Mouse (Mus musculus): ENCODE measurements around the gene Fndc8. TPM values are rescaled to one million over a fixed set of nuclear protein-coding genes. Genes with fewer than 3 reads are reported as not detected.

The Fndc8 gene
- polyA plus RNA-seq, 1 experiment from 2014 or later: 0.51 TPM

GRCm38 (mm10) chr11:82863488-82863931, 28.4 kb upstream of the Fndc8 start:
- Histone ChIP-seq H3K4me2 (ENCODE audit: low read length) (no peak overlapping the region), H3K4me3 (ENCODE audit: low read length) (no peak overlapping the region), H3K27me3 (replicated peaks; ENCODE audit: control insufficient read depth, insufficient read depth, low read length) (no peaks in the 10 kb centered on the region), H3K4me1 (ENCODE audit: control insufficient read depth, insufficient read depth, low read depth, low read length) (peaks cover 5% of the 10 kb centered on the region), H3K9ac (ENCODE audit: low read depth, low read length) (no peak overlapping the region), H3K27ac (ENCODE audit: low read depth, low read length) (0 out of 2 replicates have a peak overlapping the region, but pooled peaks have one; percentile 44), H3K36me3 (ENCODE audit: control insufficient read depth, insufficient read depth, low read length) (no peaks in the 10 kb centered on the region), H3K9me3 (ENCODE audit: control insufficient read depth, low read length) (no peaks in the 10 kb centered on the region)
- no peak for ATAC-seq
- WGBS: 47% methylated on average over 4 of the region's 4 CpGs

- ATAC-seq: no peak
- no peaks in the 10 kb centered on the region for H3K27me3 ChIP-seq (replicated peaks; ENCODE audit: control insufficient read depth, insufficient read depth, low read length)
- H3K36me3 ChIP-seq (ENCODE audit: control insufficient read depth, insufficient read depth, low read length): no peaks in the 10 kb centered on the region
- peaks cover 11% of the 10 kb centered on the region for H3K4me1 ChIP-seq (ENCODE audit: control insufficient read depth, insufficient read depth, low read depth, low read length)
- no peak overlapping the region for H3K9ac ChIP-seq (ENCODE audit: low read depth, low read length)
- H3K4me2 ChIP-seq (ENCODE audit: low read length): no peak overlapping the region
- no peak overlapping the region for H3K4me3 ChIP-seq (ENCODE audit: low read length)
- H3K27ac ChIP-seq (ENCODE audit: low read depth, low read length): no peak overlapping the region
- WGBS: 81% methylated on average over 10 of the region's 10 CpGs
- H3K9me3 ChIP-seq (ENCODE audit: control insufficient read depth, low read length): no peaks in the 10 kb centered on the region
These were observed 26.0 kb upstream of the Fndc8 start for GRCm38 (mm10) chr11:82865957-82866356.

- H3K9me3 ChIP-seq (ENCODE audit: control insufficient read depth, low read length): no peaks in the 10 kb centered on the region
- H3K27me3 ChIP-seq (replicated peaks; ENCODE audit: control insufficient read depth, insufficient read depth, low read length): no peaks in the 10 kb centered on the region
- H3K4me2 ChIP-seq (ENCODE audit: low read length): no peak overlapping the region
- no peak for ATAC-seq
- no peak overlapping the region for H3K27ac ChIP-seq (ENCODE audit: low read depth, low read length)
- no peak overlapping the region for H3K9ac ChIP-seq (ENCODE audit: low read depth, low read length)
- H3K4me3 ChIP-seq (ENCODE audit: low read length): no peak overlapping the region
- H3K4me1 ChIP-seq (ENCODE audit: control insufficient read depth, insufficient read depth, low read depth, low read length): peaks cover 11% of the 10 kb centered on the region
- no peaks in the 10 kb centered on the region for H3K36me3 ChIP-seq (ENCODE audit: control insufficient read depth, insufficient read depth, low read length)
- WGBS: 27% methylated on average over 7 of the region's 7 CpGs
These were observed 24.9 kb upstream of the Fndc8 start for GRCm38 (mm10) chr11:82866850-82867564.

- no peaks in the 10 kb centered on the region for H3K9me3 ChIP-seq (ENCODE audit: control insufficient read depth, low read length)
- no peak for ATAC-seq
These were observed 24.0 kb upstream of the Fndc8 start for GRCm38 (mm10) chr11:82867956-82868355.

GRCm38 (mm10) chr11:82869506-82870172, 22.3 kb upstream of the Fndc8 start:
- Histone ChIP-seq H3K27me3 (replicated peaks; ENCODE audit: control insufficient read depth, insufficient read depth, low read length) (no peaks in the 10 kb centered on the region), H3K4me1 (ENCODE audit: control insufficient read depth, insufficient read depth, low read depth, low read length) (peaks cover 7% of the 10 kb centered on the region), H3K27ac (ENCODE audit: low read depth, low read length) (no peak overlapping the region), H3K36me3 (ENCODE audit: control insufficient read depth, insufficient read depth, low read length) (no peaks in the 10 kb centered on the region), H3K9me3 (ENCODE audit: control insufficient read depth, low read length) (no peaks in the 10 kb centered on the region), H3K4me3 (ENCODE audit: low read length) (no peak overlapping the region; the same call in 1 of the 2 replicates), H3K9ac (ENCODE audit: low read depth, low read length) (no peak overlapping the region), H3K4me2 (ENCODE audit: low read length) (peak overlapping the region; percentile 81)
- no peak for ATAC-seq
- 69% methylated on average over 9 of the region's 9 CpGs for WGBS

More at GRCm38 (mm10) chr11:82867956-82868355, 24.0 kb upstream of the Fndc8 start:
- WGBS: 84% methylated on average over 5 of the region's 5 CpGs
- H3K36me3 ChIP-seq (ENCODE audit: control insufficient read depth, insufficient read depth, low read length): no peaks in the 10 kb centered on the region
- no peaks in the 10 kb centered on the region for H3K27me3 ChIP-seq (replicated peaks; ENCODE audit: control insufficient read depth, insufficient read depth, low read length)
- H3K4me2 ChIP-seq (ENCODE audit: low read length): no peak overlapping the region
- no peak overlapping the region for H3K27ac ChIP-seq (ENCODE audit: low read depth, low read length)
- H3K4me1 ChIP-seq (ENCODE audit: control insufficient read depth, insufficient read depth, low read depth, low read length): peaks cover 11% of the 10 kb centered on the region
- no peak overlapping the region for H3K4me3 ChIP-seq (ENCODE audit: low read length)
- H3K9ac ChIP-seq (ENCODE audit: low read depth, low read length): no peak overlapping the region

- Histone ChIP-seq H3K36me3 (ENCODE audit: control insufficient read depth, insufficient read depth, low read length) (no peaks in the 10 kb centered on the region), H3K9ac (ENCODE audit: low read depth, low read length) (peak overlapping the region; percentile 75), H3K27ac (ENCODE audit: low read depth, low read length) (peak overlapping the region; percentile 49; the same call in 1 of the 2 replicates), H3K4me2 (ENCODE audit: low read length) (peak overlapping the region; percentile 81), H3K9me3 (ENCODE audit: control insufficient read depth, low read length) (no peaks in the 10 kb centered on the region), H3K4me1 (ENCODE audit: control insufficient read depth, insufficient read depth, low read depth, low read length) (peaks cover 7% of the 10 kb centered on the region), H3K27me3 (replicated peaks; ENCODE audit: control insufficient read depth, insufficient read depth, low read length) (no peaks in the 10 kb centered on the region), H3K4me3 (ENCODE audit: low read length) (peak overlapping the region; percentile 72)
- ATAC-seq: peak; percentile 17; the same call in 1 of the 2 replicates
- 5% methylated on average over 35 of the region's 36 CpGs for WGBS
These were observed 21.5 kb upstream of the Fndc8 start for GRCm38 (mm10) chr11:82870173-82871030.

- Histone ChIP-seq H3K4me3 (ENCODE audit: low read length) (peak within 1 kb of the TSS; percentile 72), H3K4me2 (ENCODE audit: low read length) (peak within 1 kb of the TSS; percentile 81), H3K27me3 (replicated peaks; ENCODE audit: control insufficient read depth, insufficient read depth, low read length) (no peaks in the 10 kb centered on the region), H3K27ac (ENCODE audit: low read depth, low read length) (peak within 1 kb of the TSS; percentile 49; the same call in 1 of the 2 replicates), H3K9ac (ENCODE audit: low read depth, low read length) (peak within 1 kb of the TSS; percentile 75), H3K9me3 (ENCODE audit: control insufficient read depth, low read length) (no peaks in the 10 kb centered on the region), H3K4me1 (ENCODE audit: control insufficient read depth, insufficient read depth, low read depth, low read length) (peaks cover 7% of the 10 kb centered on the region), H3K36me3 (ENCODE audit: control insufficient read depth, insufficient read depth, low read length) (no peaks in the 10 kb centered on the region)
- peak; percentile 98 for ATAC-seq
- under 1% methylated on average over 42 of the region's 43 CpGs for WGBS
These were observed 20.9 kb upstream of the Fndc8 start, which contains the start of gene Rffl for GRCm38 (mm10) chr11:82871031-82871446. Gene Rffl, minus strand, starts transcription at chr11:82871210.

GRCm38 (mm10) chr11:82874924-82875323, 17.0 kb upstream of the Fndc8 start:
- H3K4me3 ChIP-seq (ENCODE audit: low read length): no peak overlapping the region
- H3K27me3 ChIP-seq (replicated peaks; ENCODE audit: control insufficient read depth, insufficient read depth, low read length): no peaks in the 10 kb centered on the region
- WGBS: 70% methylated on average over 5 of the region's 5 CpGs
- no peak for ATAC-seq
- no peaks in the 10 kb centered on the region for H3K36me3 ChIP-seq (ENCODE audit: control insufficient read depth, insufficient read depth, low read length)
- H3K4me2 ChIP-seq (ENCODE audit: low read length): no peak overlapping the region
- no peak overlapping the region for H3K9ac ChIP-seq (ENCODE audit: low read depth, low read length)
- H3K27ac ChIP-seq (ENCODE audit: low read depth, low read length): no peak overlapping the region
- no peaks in the 10 kb centered on the region for H3K9me3 ChIP-seq (ENCODE audit: control insufficient read depth, low read length)
- H3K4me1 ChIP-seq (ENCODE audit: control insufficient read depth, insufficient read depth, low read depth, low read length): peaks cover 7% of the 10 kb centered on the region
